Comparison of ENCODE assay signal across 22 mouse cellular contexts in the genomic region with DNA sequence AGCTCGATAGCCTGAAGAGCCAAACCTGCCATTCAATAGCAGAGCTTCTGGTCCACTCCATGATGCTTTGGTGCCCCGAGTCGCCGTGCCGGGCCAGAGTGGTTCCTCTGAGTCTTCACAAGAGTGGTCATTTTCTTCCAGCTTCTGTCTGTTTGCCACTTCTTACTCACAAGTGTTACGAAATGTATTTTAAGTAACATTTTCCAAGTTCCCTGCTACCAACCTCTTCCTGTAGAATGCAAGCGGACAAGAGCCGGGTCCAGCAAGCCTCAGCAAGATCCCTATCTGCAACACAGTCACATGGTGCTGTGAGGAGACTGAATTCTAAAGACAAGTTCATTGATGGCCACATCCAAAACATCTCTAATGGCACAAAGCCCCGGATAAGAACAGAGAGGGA.
"Had no signal": no experiment of that assay in that cellular context is flagged by ENCODE, and none has a peak within 500 bp of the region (broad histone marks: within the 10 kb centered on the region; RNA-seq: fewer than 3 reads in every experiment).

No protein-coding gene starts in this region.

- H3K36me3 ChIP-seq: liver, embryonic 12.5 days; liver, embryonic 15.5 days had no signal

- H3K27ac ChIP-seq: kidney, embryonic 15.5 days; limb, embryonic 10.5 days; limb, embryonic 13.5 days; liver, embryonic 12.5 days; liver, embryonic 15.5 days; midbrain, embryonic 10.5 days; neural tube, embryonic 13.5 days; stomach, embryonic 15.5 days had no signal

- ATAC-seq: liver, embryonic 12.5 days had no signal

- H3K4me3 ChIP-seq: kidney, embryonic 15.5 days; limb, embryonic 10.5 days; limb, embryonic 13.5 days; liver, embryonic 12.5 days; liver, embryonic 15.5 days; megakaryocyte, embryonic 14.5 days; midbrain, embryonic 10.5 days; myocyte; neural tube, embryonic 13.5 days; stomach, embryonic 15.5 days had no signal

- H3K4me1 ChIP-seq: kidney, embryonic 15.5 days; liver, embryonic 12.5 days; liver, embryonic 15.5 days; megakaryocyte, embryonic 14.5 days; midbrain, embryonic 10.5 days; stomach, embryonic 15.5 days had no signal

- H3K4me2 ChIP-seq: kidney, embryonic 15.5 days; limb, embryonic 13.5 days; liver, embryonic 12.5 days; liver, embryonic 15.5 days; neural tube, embryonic 13.5 days; stomach, embryonic 15.5 days had no signal

- DNase-seq: kidney, adult 11 months; kidney, adult 8-10 months; kidney, postnatal 10 days; kidney, postnatal 36 days; liver; lung, adult 2 months; lung, postnatal 4 days; midbrain, embryonic 14.5 days; retina, postnatal 1 day; right cerebral cortex, postnatal 25 days; spleen, adult 18-20 months; thymus, postnatal 25 days had no signal

- H3K27me3 ChIP-seq: kidney, embryonic 15.5 days; liver, embryonic 12.5 days; liver, embryonic 15.5 days; megakaryocyte, embryonic 14.5 days; neural tube, embryonic 13.5 days; stomach, embryonic 15.5 days had no signal

- H3K9me3 ChIP-seq: kidney, embryonic 15.5 days; limb, embryonic 10.5 days; liver, embryonic 12.5 days; liver, embryonic 15.5 days; midbrain, embryonic 10.5 days; stomach, embryonic 15.5 days had no signal

- H3K9ac ChIP-seq: kidney, embryonic 15.5 days; limb, embryonic 13.5 days; liver, embryonic 12.5 days; liver, embryonic 15.5 days; neural tube, embryonic 13.5 days; stomach, embryonic 15.5 days had no signal
